Mouse (Mus musculus) liver, embryonic 14.5 days (tissue): ENCODE measurements at regions not wholly inside any gene's neighbourhood (a gene's known extent, or its start where the extent isn't known, plus 50 kb on each side); places are given as distances from the start of the nearest gene placed in this dataset.

Experiments
- CTCF ChIP-seq: IDR thresholded peaks from 2 replicates; pipeline ENCODE4 v1.5.1; 2016; ENCODE audit warnings: antibody characterized with exemption, low read depth, control low read depth
- EP300 ChIP-seq: IDR thresholded peaks from 2 replicates; pipeline ENCODE4 v1.6.1; 2016; ENCODE audit warnings: antibody characterized with exemption, low read depth

DNA sequence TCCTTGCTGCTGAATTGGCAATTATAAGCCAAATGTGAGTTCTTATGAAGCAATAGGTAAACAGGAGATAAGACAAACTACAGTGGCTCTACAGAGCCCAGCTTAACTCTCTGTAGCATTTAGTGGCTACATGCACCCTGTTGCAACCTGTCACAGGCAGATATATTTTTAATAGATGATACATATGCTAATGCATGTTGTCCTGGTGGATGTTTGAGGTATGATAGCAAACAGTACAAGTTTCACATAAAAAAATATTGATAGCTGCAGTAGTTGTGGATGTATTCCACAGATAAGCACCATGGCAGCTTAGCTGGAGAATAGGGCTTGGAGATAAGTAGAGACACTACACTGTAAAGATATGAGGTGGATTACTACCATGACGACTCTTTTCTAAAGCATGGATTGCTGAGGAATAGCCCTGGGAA, 477.1 kb upstream of the Cntn5 start:
- no peak for TF ChIP-seq CTCF
- TF ChIP-seq EP300: no peak
